Mouse (Mus musculus) limb, embryonic 12.5 days (tissue): ENCODE measurements around the gene Vmn2r36. TPM values are rescaled to one million over a fixed set of nuclear protein-coding genes. Genes with fewer than 3 reads are reported as not detected.
"Not testable (repeated sequence)": the region's sequence is repeated elsewhere in the genome, so short reads cannot be mapped to it uniquely, and the experiment has no call there.

Source experiments
- ATAC-seq: fragments of 200-750 bp; cut with Nextera tagmentation; 2 replicates; pipeline ENCODE4 v1.8.0; 2017; ENCODE audit warnings: low read depth, moderate TSS enrichment; ENCODE audit not compliant: insufficient number of reproducible peaks, insufficient read depth, low FRiP score, low TSS enrichment
- H3K27ac ChIP-seq: fragments of 300-500 bp; sonication (generic); 2 replicates; pipeline ENCODE4 v1.5.1; 2016; ENCODE audit warnings: mild to moderate bottlenecking, moderate library complexity
- H3K27me3 ChIP-seq: fragments of 300-500 bp; sonication (generic); 2 replicates; pipeline ENCODE4 v1.6.1; 2016; ENCODE audit warnings: mild to moderate bottlenecking, moderate library complexity
- H3K36me3 ChIP-seq: fragments of 300-500 bp; sonication (generic); 2 replicates; pipeline ENCODE4 v1.6.1; 2016; ENCODE audit warnings: mild to moderate bottlenecking, moderate library complexity
- H3K4me1 ChIP-seq: fragments of 300-500 bp; sonication (generic); replicated peaks from 2 replicates; pipeline ENCODE4 v1.6.1; 2016
- H3K4me2 ChIP-seq: fragments of 300-500 bp; sonication (generic); 2 replicates; pipeline ENCODE4 v1.6.1; 2016; ENCODE audit warnings: mild to moderate bottlenecking, moderate library complexity
- H3K4me3 ChIP-seq: fragments of 300-500 bp; sonication (generic); replicated peaks from 2 replicates; pipeline ENCODE4 v1.5.1; 2016; ENCODE audit warnings: mild to moderate bottlenecking
- H3K9ac ChIP-seq: fragments of 300-500 bp; sonication (generic); replicated peaks from 2 replicates; pipeline ENCODE4 v1.6.1; 2016; ENCODE audit warnings: mild to moderate bottlenecking, moderate library complexity
- H3K9me3 ChIP-seq: fragments of 300-500 bp; sonication (generic); 2 replicates; pipeline ENCODE4 v1.6.1; 2016; ENCODE audit warnings: mild to moderate bottlenecking, moderate library complexity
- WGBS: fragments of 180-500 bp; shearing (Covaris S2); methylation state at CpG from one replicate; pipeline ENCODE4 v1.1.7; 2016; 5-methylcytosine and 5-hydroxymethylcytosine counted together
- polyA plus RNA-seq: library from polyadenylated mRNA; unstranded; fragments of >200 nt; fragmentation: Nextera tagmentation; extraction: Ambion mirVana; gene quantifications from 2 replicates; pipeline ENCODE4 v1.2.1, GENCODE M21; 2016

Vmn2r36 gene
- polyA plus RNA-seq: not detected in 2 replicates

DNA sequence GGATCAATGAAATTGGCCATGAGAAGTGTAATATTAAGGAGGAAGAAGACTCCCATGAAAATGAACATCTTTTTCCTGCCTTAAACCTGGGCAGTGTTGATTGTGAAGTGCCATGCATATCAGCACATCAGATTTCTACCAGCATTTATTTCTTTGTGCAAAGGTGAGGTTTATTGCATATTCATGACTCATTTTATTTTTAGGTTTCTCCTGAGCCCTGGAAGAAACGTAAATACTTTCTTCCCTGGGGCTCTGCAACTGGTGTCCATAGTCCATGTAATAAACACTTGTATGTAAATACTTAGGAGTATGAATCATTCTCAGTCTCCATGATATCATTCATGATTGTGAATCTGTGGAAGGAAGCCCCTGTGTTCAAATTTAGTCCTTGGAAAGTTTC lies at the start of gene Vmn2r36:
Gene Vmn2r36, minus strand, starts transcription at position 101 of the 400 bp plus-strand sequence.
- not testable (repeated sequence) for H3K9me3 ChIP-seq, H3K36me3 ChIP-seq, H3K9ac ChIP-seq, H3K27ac ChIP-seq, H3K27me3 ChIP-seq, H3K4me1 ChIP-seq, ATAC-seq, H3K4me3 ChIP-seq, H3K4me2 ChIP-seq
- WGBS: no CpG with 5 or more reads among the region's 1 CpGs

Other genes with a start within 250 kb of the Vmn2r36 start
- gene Vmn2r34, start 213.0 kb downstream of the Vmn2r36 start, polyA plus RNA-seq: not detected in 2 replicates
- gene Vmn2r35, start 82.6 kb downstream of the Vmn2r36 start, polyA plus RNA-seq: not detected in 2 replicates